Comparison of ENCODE assay signal across 16 mouse cellular contexts in genomic region chr5:141568106-141568505, GRCm38 (mm10).
"Had no signal": no experiment of that assay in that cellular context is flagged by ENCODE, and none has a peak within 500 bp of the region (broad histone marks: within the 10 kb centered on the region; RNA-seq: fewer than 3 reads in every experiment).

No protein-coding gene starts in this region.

- H3K4me3 ChIP-seq: midbrain, embryonic 10.5 days; midbrain, embryonic 13.5 days; myocyte; neural tube, embryonic 13.5 days; neural tube, embryonic 15.5 days had no signal

- H3K4me2 ChIP-seq: lung, embryonic 14.5 days; midbrain, embryonic 13.5 days; neural tube, embryonic 13.5 days; neural tube, embryonic 15.5 days had no signal

- ATAC-seq: midbrain, embryonic 13.5 days had no signal

- H3K36me3 ChIP-seq: midbrain, embryonic 10.5 days; midbrain, embryonic 13.5 days; neural tube, embryonic 13.5 days; neural tube, embryonic 15.5 days had no signal

- H3K27ac ChIP-seq: midbrain, embryonic 10.5 days; midbrain, embryonic 13.5 days; neural tube, embryonic 13.5 days; neural tube, embryonic 15.5 days had no signal

- DNase-seq: lung, adult 18-20 months; lung, embryonic 14.5 days; lung, postnatal 10 days; lung, postnatal 4 days; retina, postnatal 1 day; right cerebral cortex, postnatal 25 days; right cerebral cortex, postnatal 4 days; spleen, adult 18-20 months; thymus, adult 18-20 months; thymus, postnatal 14 days; thymus, postnatal 36 days had no signal

- H3K4me1 ChIP-seq: midbrain, embryonic 10.5 days had no signal

- H3K9me3 ChIP-seq: midbrain, embryonic 10.5 days; midbrain, embryonic 13.5 days; neural tube, embryonic 15.5 days had no signal

- H3K27me3 ChIP-seq: midbrain, embryonic 13.5 days; neural tube, embryonic 13.5 days; neural tube, embryonic 15.5 days had no signal

- H3K9ac ChIP-seq: lung, embryonic 14.5 days; midbrain, embryonic 13.5 days; neural tube, embryonic 13.5 days; neural tube, embryonic 15.5 days had no signal
